Mouse (Mus musculus): ENCODE results near the gene Hook2.
A peak's percentile ranks its signal among the peaks of the same experiment; 100 is the strongest.

Hook2 gene

GRCm38 (mm10) chr8:85033867-85034266, 43.5 kb downstream of the Hook2 start:
- no peak for DNase-seq

GRCm38 (mm10) chr8:85034764-85035163, 44.4 kb downstream of the Hook2 start:
- peak; percentile 90 for DNase-seq

- no peak for DNase-seq
Measured at GRCm38 (mm10) chr8:85035165-85035727, 44.8 kb downstream of the Hook2 start.

GRCm38 (mm10) chr8:85035728-85036310, 45.4 kb downstream of the Hook2 start:
- peak; percentile 42 for DNase-seq

GRCm38 (mm10) chr8:85036381-85036717, 45.9 kb downstream of the Hook2 start:
- no peak for DNase-seq

GRCm38 (mm10) chr8:85036718-85037365, 46.4 kb downstream of the Hook2 start, which contains the start of gene Tnpo2:
Tnpo2 (plus strand) TSS chr8:85036915.
- DNase-seq, result peak; percentile 84

GRCm38 (mm10) chr8:85037366-85037680, 46.9 kb downstream of the Hook2 start:
- DNase-seq, result no peak

GRCm38 (mm10) chr8:85037681-85038531, 47.5 kb downstream of the Hook2 start:
- DNase-seq, result peak; percentile 86

- no peak for DNase-seq
Measured at GRCm38 (mm10) chr8:85043619-85044018, 53.2 kb downstream of the Hook2 start.
